Mouse (Mus musculus): Measurements from ENCODE around the gene Rpl13. TPM values are rescaled to one million over a fixed set of nuclear protein-coding genes. Genes with fewer than 3 reads are reported as not detected.
A peak's percentile ranks its signal among the peaks of the same experiment; 100 is the strongest.

Gene Rpl13
- total and polyA plus RNA-seq, 3 experiments, result 1,306 to 3,113 TPM; not detected in 1

GRCm38 (mm10) chr8:123103285-123103684, 1.1 kb downstream of the Rpl13 start:
- peaks cover 26% of the 10 kb centered on the region for H3K79me2 ChIP-seq (ENCODE audit: control insufficient read depth, insufficient read depth, low read length, poor library complexity)
- H3K4me1 ChIP-seq (ENCODE audit: control insufficient read depth in 1 of 2, insufficient read depth in 2 of 2, low read length in 2 of 2), result peaks cover 0 to 8% of the 10 kb centered on the region in 2 experiments; a peak in 1 of 4 replicates
- peaks cover 13 to 15% of the 10 kb centered on the region in 2 experiments for H3K36me3 ChIP-seq (ENCODE audit: control insufficient read depth in 1 of 2, insufficient read depth in 2 of 2, low read length in 2 of 2)
- no peaks in the 10 kb centered on the region for H3K9me3 ChIP-seq (replicated peaks; ENCODE audit: insufficient read depth, low read length)
- H3K9ac ChIP-seq (ENCODE audit: control insufficient read depth, low read depth, low read length, poor library complexity, severe bottlenecking), result peak overlapping the region; percentile 92
- TF ChIP-seq NELFE (IDR thresholded peaks at IDR 0.05; ENCODE audit: low read depth, low read length) (0 out of 2 replicates have a peak, but pooled peaks have one; percentile 28), BHLHE40 (IDR thresholded peaks at IDR 0.05; ENCODE audit: borderline replicate concordance, low read depth, low read length) (no peak), CHD1 (IDR thresholded peaks at IDR 0.05; ENCODE audit: low read depth, low read length) (peak; percentile 39; the same call in 1 of the 2 replicates)
- peak overlapping the region; percentile 74 to 81 for H3K4me3 ChIP-seq (ENCODE audit: control insufficient read depth in 1 of 2, insufficient read depth in 1 of 2, low read depth in 2 of 2, low read length in 2 of 2)
- peak overlapping the region; percentile 72 for H3K27ac ChIP-seq (ENCODE audit: control insufficient read depth, low read depth, low read length)
- no peak for DNase-seq (ENCODE audit: low read depth, low spot score)
- no peaks in the 10 kb centered on the region for H3K27me3 ChIP-seq (ENCODE audit: control insufficient read depth in 1 of 2, insufficient read depth in 2 of 2, low read length in 2 of 2)

GRCm38 (mm10) chr8:123104046-123104767, 2.1 kb downstream of the Rpl13 start:
- TF ChIP-seq ELF1 (IDR thresholded peaks at IDR 0.05; ENCODE audit: low read depth, low read length), result no peak
- TF ChIP-seq POLR2A (IDR thresholded peaks at IDR 0.05; ENCODE audit: control insufficient read depth in 1 of 2, insufficient read depth in 1 of 2, low read depth in 1 of 2, low read length in 2 of 2, poor library complexity in 1 of 2), result peak in 1 of 2 experiments; percentile 18; a peak in 1 of 4 replicates
- TF ChIP-seq CHD1 (IDR thresholded peaks at IDR 0.05; ENCODE audit: low read depth, low read length), result 0 out of 2 replicates have a peak, but pooled peaks have one; percentile 10
- peaks cover 13 to 15% of the 10 kb centered on the region in 2 experiments for H3K36me3 ChIP-seq (ENCODE audit: control insufficient read depth in 1 of 2, insufficient read depth in 2 of 2, low read length in 2 of 2)
- H3K27ac ChIP-seq (ENCODE audit: control insufficient read depth, low read depth, low read length), result peak overlapping the region; percentile 72
- peaks cover 26% of the 10 kb centered on the region for H3K79me2 ChIP-seq (ENCODE audit: control insufficient read depth, insufficient read depth, low read length, poor library complexity)
- no peaks in the 10 kb centered on the region for H3K9me3 ChIP-seq (replicated peaks; ENCODE audit: insufficient read depth, low read length)
- no peaks in the 10 kb centered on the region for H3K27me3 ChIP-seq (ENCODE audit: control insufficient read depth in 1 of 2, insufficient read depth in 2 of 2, low read length in 2 of 2)
- H3K4me3 ChIP-seq (ENCODE audit: control insufficient read depth in 1 of 2, insufficient read depth in 1 of 2, low read depth in 2 of 2, low read length in 2 of 2), result peak overlapping the region; percentile 74 to 81
- peaks cover 0 to 8% of the 10 kb centered on the region in 2 experiments; a peak in 1 of 4 replicates for H3K4me1 ChIP-seq (ENCODE audit: control insufficient read depth in 1 of 2, insufficient read depth in 2 of 2, low read length in 2 of 2)
- peak; percentile 50 for DNase-seq (ENCODE audit: low read depth, low spot score)
- H3K9ac ChIP-seq (ENCODE audit: control insufficient read depth, low read depth, low read length, poor library complexity, severe bottlenecking), result peak overlapping the region; percentile 92

GRCm38 (mm10) chr8:123105553-123106326, 3.6 kb downstream of the Rpl13 start:
- H3K4me1 ChIP-seq (ENCODE audit: control insufficient read depth in 1 of 2, insufficient read depth in 2 of 2, low read length in 2 of 2), result peaks cover under 1 to 8% of the 10 kb centered on the region in 2 experiments; a peak in 1 of 4 replicates
- TF ChIP-seq MYB (IDR thresholded peaks at IDR 0.05; ENCODE audit: low read depth, low read length) (peak; percentile 54), KAT2A (conservative IDR thresholded peaks at IDR 0.05; ENCODE audit: low read depth, low read length) (no peak), RAD21 (IDR thresholded peaks at IDR 0.05; ENCODE audit: low read depth, low read length) (no peak), HCFC1 (IDR thresholded peaks at IDR 0.05; ENCODE audit: low read depth, low read length) (no peak; the same call in 1 of the 2 replicates), ZNF384 (IDR thresholded peaks at IDR 0.05; ENCODE audit: low read depth, low read length) (peak; percentile 94), RCOR1 (IDR thresholded peaks at IDR 0.05; ENCODE audit: low read depth, low read length) (peak; percentile 63; the same call in 1 of the 2 replicates), NRF1 (IDR thresholded peaks at IDR 0.05; ENCODE audit: insufficient read depth, low read depth, low read length, poor library complexity, severe bottlenecking) (no peak), EP300 (IDR thresholded peaks at IDR 0.05; ENCODE audit: low read depth in 1 of 2, low read length in 2 of 2) (no peak), CHD2 (IDR thresholded peaks at IDR 0.05; ENCODE audit: low read length) (peak; percentile 76), MYC (IDR thresholded peaks at IDR 0.05; ENCODE audit: low read depth, low read length) (peak; percentile 25; the same call in 1 of the 2 replicates), GABPA (IDR thresholded peaks at IDR 0.05; ENCODE audit: low read depth, low read length) (no peak), ELF1 (IDR thresholded peaks at IDR 0.05; ENCODE audit: low read depth, low read length) (no peak), USF2 (IDR thresholded peaks at IDR 0.05; ENCODE audit: borderline replicate concordance in 1 of 2, insufficient read depth in 1 of 2, low read depth in 1 of 2, low read length in 2 of 2) (no peak), SIN3A (IDR thresholded peaks at IDR 0.05; ENCODE audit: low read length) (peak; percentile 53; the same call in 1 of the 2 replicates), POLR2AphosphoS5 (IDR thresholded peaks at IDR 0.05; ENCODE audit: borderline replicate concordance, low read depth, low read length) (no peak), ETS1 (IDR thresholded peaks at IDR 0.05; ENCODE audit: low read depth, low read length) (no peak), SMC3 (IDR thresholded peaks at IDR 0.05; ENCODE audit: low read depth, low read length) (peak; percentile 63)

More at GRCm38 (mm10) chr8:123105553-123106326, 3.6 kb downstream of the Rpl13 start:
- peaks cover 26% of the 10 kb centered on the region for H3K79me2 ChIP-seq (ENCODE audit: control insufficient read depth, insufficient read depth, low read length, poor library complexity)
- peaks cover 13 to 15% of the 10 kb centered on the region in 2 experiments for H3K36me3 ChIP-seq (ENCODE audit: control insufficient read depth in 1 of 2, insufficient read depth in 2 of 2, low read length in 2 of 2)
- peak overlapping the region; percentile 11 for H3K27ac ChIP-seq (ENCODE audit: control insufficient read depth, low read depth, low read length)
- no peaks in the 10 kb centered on the region for H3K9me3 ChIP-seq (replicated peaks; ENCODE audit: insufficient read depth, low read length)
- DNase-seq (ENCODE audit: low read depth, low spot score), result peak; percentile 88
- H3K4me3 ChIP-seq (ENCODE audit: control insufficient read depth in 1 of 2, insufficient read depth in 1 of 2, low read depth in 2 of 2, low read length in 2 of 2), result no peak overlapping the region
- H3K27me3 ChIP-seq (ENCODE audit: control insufficient read depth in 1 of 2, insufficient read depth in 2 of 2, low read length in 2 of 2), result no peaks in the 10 kb centered on the region
- no peak overlapping the region for H3K9ac ChIP-seq (ENCODE audit: control insufficient read depth, low read depth, low read length, poor library complexity, severe bottlenecking)

Measured in MEL (cell line).